ENCODE assay signal across 15 mouse cellular contexts in genomic region chr11:117741128-117741527, GRCm38 (mm10). TPM values are rescaled to one million over a fixed set of nuclear protein-coding genes. Genes with fewer than 3 reads are reported as not detected.
"Had no signal": no experiment of that assay in that cellular context is flagged by ENCODE, and none has a peak within 500 bp of the region (broad histone marks: within the 10 kb centered on the region; RNA-seq: fewer than 3 reads in every experiment).

No protein-coding gene starts in this region.

- H3K9me3 ChIP-seq: liver, embryonic 13.5 days; midbrain, embryonic 12.5 days; midbrain, embryonic 15.5 days; neural tube, embryonic 12.5 days; neural tube, embryonic 15.5 days; stomach, embryonic 15.5 days had no signal

- ATAC-seq: intestine, postnatal 0 days; midbrain, embryonic 15.5 days had no signal

- DNase-seq: liver, embryonic 13.5 days; lung, adult 2 months; right cerebral cortex, adult 18-20 months; right cerebral cortex, postnatal 14 days; right cerebral cortex, postnatal 4 days; spleen, adult 18-20 months; thymus, postnatal 25 days had no signal

- H3K27me3 ChIP-seq: liver, embryonic 13.5 days; midbrain, embryonic 12.5 days; midbrain, embryonic 15.5 days; neural tube, embryonic 12.5 days; neural tube, embryonic 15.5 days; stomach, embryonic 15.5 days had no signal

- H3K9ac ChIP-seq: liver, embryonic 13.5 days; midbrain, embryonic 12.5 days; midbrain, embryonic 15.5 days; neural tube, embryonic 12.5 days; neural tube, embryonic 15.5 days; stomach, embryonic 15.5 days had no signal

- H3K4me3 ChIP-seq: liver, embryonic 13.5 days; midbrain, embryonic 12.5 days; midbrain, embryonic 15.5 days; neural tube, embryonic 12.5 days; neural tube, embryonic 15.5 days; stomach, embryonic 15.5 days had no signal

- H3K27ac ChIP-seq: liver, embryonic 13.5 days; macrophage; midbrain, embryonic 12.5 days; midbrain, embryonic 15.5 days; neural tube, embryonic 12.5 days; neural tube, embryonic 15.5 days; stomach, embryonic 15.5 days had no signal

- H3K4me1 ChIP-seq: midbrain, embryonic 12.5 days; midbrain, embryonic 15.5 days; neural tube, embryonic 12.5 days; neural tube, embryonic 15.5 days; stomach, embryonic 15.5 days had no signal

- H3K4me2 ChIP-seq: liver, embryonic 13.5 days; midbrain, embryonic 12.5 days; midbrain, embryonic 15.5 days; neural tube, embryonic 12.5 days; neural tube, embryonic 15.5 days; stomach, embryonic 15.5 days had no signal

RNA-seq across cellular contexts. Expression of gene 6030468B19Rik, which starts 56.3 kb away (rescaled TPM):
- total RNA-seq: liver, adult 2 months had no signal
- polyA plus RNA-seq: intestine, postnatal 0 days; liver, adult 2 months; macrophage; midbrain, embryonic 15.5 days; neural tube, embryonic 15.5 days had no signal
